Mouse (Mus musculus): ENCODE measurements around the gene Naa16. TPM values are rescaled to one million over a fixed set of nuclear protein-coding genes. Genes with fewer than 3 reads are reported as not detected.

Naa16 gene
- polyA plus RNA-seq, 1 experiment from 2014 or later, result 26.2 TPM

GRCm38 (mm10) chr14:79321881-79322280 lies 68.7 kb downstream of the Naa16 start:
- WGBS, result 92% methylated on average over 5 of the region's 5 CpGs
- no peak overlapping the region for H3K9ac ChIP-seq (replicated peaks)
- H3K36me3 ChIP-seq, result no peaks in the 10 kb centered on the region
- no peaks in the 10 kb centered on the region for H3K9me3 ChIP-seq
- ATAC-seq, result no peak
- no peaks in the 10 kb centered on the region; the same call in 1 of the 2 replicates for H3K4me1 ChIP-seq (replicated peaks)
- H3K27ac ChIP-seq, result no peak overlapping the region
- no peak overlapping the region for H3K4me3 ChIP-seq (replicated peaks)
- no peaks in the 10 kb centered on the region for H3K27me3 ChIP-seq
- no peak overlapping the region for H3K4me2 ChIP-seq (replicated peaks)

DNA sequence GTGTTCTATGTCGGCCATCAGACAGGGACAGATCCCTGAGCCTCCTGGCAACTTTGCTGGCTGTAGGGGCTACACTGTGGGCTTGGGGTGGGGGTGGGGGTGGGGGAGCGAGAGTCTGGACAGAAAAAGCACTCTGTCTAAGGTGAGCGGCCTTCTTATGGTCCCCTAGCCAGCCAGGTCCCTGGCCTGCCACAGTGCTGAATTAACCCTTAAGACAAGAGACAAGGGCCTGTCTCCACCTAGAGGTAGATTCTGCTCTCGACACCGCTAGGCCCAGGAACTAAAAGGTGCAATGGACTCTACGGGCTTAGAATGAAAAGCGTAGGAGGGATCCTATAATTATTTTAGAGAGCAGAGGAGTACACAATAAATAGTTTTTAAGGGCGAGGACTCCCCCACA lies 69.4 kb downstream of the Naa16 start:
- H3K36me3 ChIP-seq, result no peaks in the 10 kb centered on the region
- peak; percentile 83 for ATAC-seq
- H3K9me3 ChIP-seq, result no peaks in the 10 kb centered on the region
- no peak overlapping the region for H3K27ac ChIP-seq
- no peaks in the 10 kb centered on the region; the same call in 1 of the 2 replicates for H3K4me1 ChIP-seq (replicated peaks)
- no peaks in the 10 kb centered on the region for H3K27me3 ChIP-seq
- 24% methylated on average over 8 of the region's 8 CpGs for WGBS
- H3K4me2 ChIP-seq (replicated peaks), result no peak overlapping the region
- no peak overlapping the region for H3K4me3 ChIP-seq (replicated peaks)
- H3K9ac ChIP-seq (replicated peaks), result no peak overlapping the region

DNA sequence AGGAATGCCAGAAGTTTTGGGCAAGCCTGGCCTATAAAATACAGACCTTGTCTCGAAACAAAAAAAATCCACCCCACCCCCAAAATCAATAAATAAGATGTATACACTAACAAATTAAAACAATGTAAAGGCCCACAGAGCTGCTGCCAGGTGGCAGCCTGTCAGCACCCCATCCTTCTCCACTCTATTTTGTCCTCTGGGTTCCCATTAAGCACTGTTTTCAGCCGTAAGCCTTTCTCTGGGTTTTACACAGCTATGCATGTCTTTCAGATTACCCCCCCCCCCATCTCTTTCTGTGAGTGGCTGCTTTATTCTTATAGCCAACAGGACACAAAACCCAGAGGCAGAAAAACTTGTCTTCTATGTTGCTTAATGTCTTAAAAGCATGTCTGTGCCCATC lies 73.0 kb downstream of the Naa16 start:
- no peaks in the 10 kb centered on the region for H3K27me3 ChIP-seq
- 61% methylated on average over 2 of the region's 2 CpGs for WGBS
- no peak for ATAC-seq
- H3K36me3 ChIP-seq, result no peaks in the 10 kb centered on the region
- H3K9me3 ChIP-seq, result no peaks in the 10 kb centered on the region
- no peak overlapping the region for H3K27ac ChIP-seq
- H3K4me2 ChIP-seq (replicated peaks), result no peak overlapping the region
- H3K4me3 ChIP-seq (replicated peaks), result no peak overlapping the region
- H3K9ac ChIP-seq (replicated peaks), result no peak overlapping the region
- H3K4me1 ChIP-seq (replicated peaks), result 0 out of 2 replicates have a peak, but pooled peaks cover 2% of the 10 kb centered on the region

GRCm38 (mm10) chr14:79315877-79316276 lies 74.7 kb downstream of the Naa16 start:
- Histone ChIP-seq H3K4me2 (replicated peaks) (no peak overlapping the region), H3K9me3 (no peaks in the 10 kb centered on the region), H3K36me3 (no peaks in the 10 kb centered on the region), H3K27ac (no peak overlapping the region), H3K27me3 (no peaks in the 10 kb centered on the region), H3K4me3 (replicated peaks) (no peak overlapping the region), H3K9ac (replicated peaks) (no peak overlapping the region), H3K4me1 (replicated peaks) (0 out of 2 replicates have a peak, but pooled peaks cover 2% of the 10 kb centered on the region)
- WGBS, result 71% methylated on average over 7 of the region's 7 CpGs
- ATAC-seq, result no peak

DNA sequence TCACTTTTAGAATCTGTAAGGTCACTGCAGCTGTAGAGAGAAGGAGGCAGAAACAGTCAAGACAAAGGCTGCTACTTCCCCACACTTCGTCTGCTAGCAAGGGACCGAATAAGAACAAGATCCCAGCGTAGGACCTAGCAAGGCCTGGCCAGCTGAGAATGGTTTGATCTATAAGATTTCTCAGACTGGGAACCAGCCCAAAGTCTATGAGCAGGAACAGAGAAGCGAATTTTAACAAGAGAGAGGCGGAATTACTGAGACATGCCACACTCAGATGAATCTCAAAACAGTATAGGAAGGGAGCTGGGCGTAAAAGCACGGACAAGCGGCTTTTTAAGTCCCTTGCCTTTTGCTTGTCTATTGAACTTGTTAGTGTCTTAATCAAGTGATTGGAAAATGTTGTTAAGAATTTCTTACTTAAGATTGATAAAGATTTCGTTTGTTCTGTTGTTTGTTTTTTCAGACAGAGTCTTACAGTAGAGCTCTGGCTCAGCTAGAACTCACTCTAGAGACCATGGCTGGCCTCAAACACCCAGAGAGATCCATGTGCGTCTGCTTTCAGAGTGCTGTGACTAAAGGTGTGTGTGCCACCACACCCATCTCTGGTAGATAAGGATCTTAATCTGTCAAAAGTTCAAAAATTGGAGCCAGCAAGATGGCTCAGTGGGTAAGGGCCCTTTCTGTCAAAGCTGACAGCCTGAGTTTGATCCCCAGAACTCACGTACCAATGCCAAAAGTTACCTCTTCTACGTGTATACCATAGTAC lies 76.2 kb downstream of the Naa16 start:
- Histone ChIP-seq H3K4me3 (replicated peaks) (no peak overlapping the region), H3K27ac (no peak overlapping the region), H3K9me3 (no peaks in the 10 kb centered on the region), H3K27me3 (peaks cover 6% of the 10 kb centered on the region; the same call in 1 of the 2 replicates), H3K4me1 (replicated peaks) (0 out of 2 replicates have a peak, but pooled peaks cover 2% of the 10 kb centered on the region), H3K9ac (replicated peaks) (no peak overlapping the region), H3K36me3 (no peaks in the 10 kb centered on the region), H3K4me2 (replicated peaks) (no peak overlapping the region)
- WGBS, result 81% methylated on average over 12 of the region's 12 CpGs
- no peak for ATAC-seq

DNA sequence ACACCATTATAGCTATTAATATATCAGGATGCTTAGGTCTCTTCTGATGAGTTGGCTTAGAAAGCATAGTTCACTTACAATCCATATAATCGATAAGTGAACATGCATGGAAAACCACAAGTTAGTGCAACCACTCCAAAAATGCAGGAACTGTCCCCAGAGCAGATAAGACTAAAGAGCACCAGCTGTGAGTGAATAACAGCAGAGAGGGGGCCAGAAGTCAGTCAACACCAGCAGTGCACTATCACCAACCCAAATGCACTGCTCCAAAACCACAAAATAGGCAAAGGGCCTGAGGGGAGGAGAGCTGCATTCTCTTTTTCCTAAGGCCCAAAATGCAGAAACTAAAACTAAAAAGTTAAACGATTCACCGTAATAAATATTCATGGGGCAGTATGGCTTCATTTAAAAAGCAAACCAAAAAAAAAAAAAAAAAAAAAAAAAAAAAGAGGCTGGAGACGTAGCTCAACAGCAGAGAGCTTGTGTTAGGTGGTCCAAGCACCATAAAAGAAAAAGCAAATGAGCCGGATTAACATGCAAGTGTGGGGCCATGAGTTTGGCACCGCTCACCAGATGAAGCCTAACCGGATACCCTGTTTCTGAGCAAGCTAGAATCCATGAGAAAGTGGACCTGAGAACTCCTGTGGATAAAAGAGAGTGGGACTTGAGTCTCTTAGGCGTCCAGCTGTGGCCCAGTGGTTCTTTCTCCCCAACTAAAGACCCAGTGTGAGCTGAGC lies 77.0 kb downstream of the Naa16 start:
- ATAC-seq, result no peak
- Histone ChIP-seq H3K27me3 (peaks cover 10% of the 10 kb centered on the region; the same call in 1 of the 2 replicates), H3K4me2 (replicated peaks) (no peak overlapping the region), H3K4me1 (replicated peaks) (peaks cover 4% of the 10 kb centered on the region; the same call in 1 of the 2 replicates), H3K36me3 (no peaks in the 10 kb centered on the region), H3K27ac (no peak overlapping the region), H3K9me3 (no peaks in the 10 kb centered on the region), H3K4me3 (replicated peaks) (no peak overlapping the region), H3K9ac (replicated peaks) (no peak overlapping the region)
- 65% methylated on average over 8 of the region's 8 CpGs for WGBS

DNA sequence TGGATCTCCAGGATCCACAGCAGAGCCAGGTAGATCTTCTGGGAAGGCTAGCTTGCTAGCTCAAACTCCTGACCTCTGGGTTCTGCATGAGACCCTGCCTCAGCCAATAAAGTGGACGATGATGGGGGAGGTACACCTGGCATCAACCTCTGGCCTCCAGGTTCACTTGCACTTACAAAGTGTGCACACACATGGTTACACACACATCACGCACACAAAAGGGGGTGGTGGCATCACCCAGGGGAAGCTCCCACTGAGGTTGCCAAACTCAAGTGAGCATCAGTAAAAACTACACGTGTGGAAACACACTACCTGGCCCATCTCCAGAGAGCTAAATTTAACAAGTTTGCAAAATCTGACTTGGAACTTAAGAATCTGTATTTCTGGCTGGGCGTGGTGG lies 77.9 kb downstream of the Naa16 start:
- Histone ChIP-seq H3K4me1 (replicated peaks) (peaks cover 10% of the 10 kb centered on the region), H3K27me3 (peaks cover 10% of the 10 kb centered on the region; the same call in 1 of the 2 replicates), H3K27ac (no peak overlapping the region), H3K4me2 (replicated peaks) (no peak overlapping the region), H3K9me3 (no peaks in the 10 kb centered on the region), H3K4me3 (replicated peaks) (no peak overlapping the region), H3K36me3 (no peaks in the 10 kb centered on the region), H3K9ac (replicated peaks) (no peak overlapping the region)
- no peak for ATAC-seq
- 84% methylated on average over 4 of the region's 4 CpGs for WGBS

- 58% methylated on average over 4 of the region's 4 CpGs for WGBS
Measured at GRCm38 (mm10) chr14:79311918-79312454, 78.6 kb downstream of the Naa16 start.

DNA sequence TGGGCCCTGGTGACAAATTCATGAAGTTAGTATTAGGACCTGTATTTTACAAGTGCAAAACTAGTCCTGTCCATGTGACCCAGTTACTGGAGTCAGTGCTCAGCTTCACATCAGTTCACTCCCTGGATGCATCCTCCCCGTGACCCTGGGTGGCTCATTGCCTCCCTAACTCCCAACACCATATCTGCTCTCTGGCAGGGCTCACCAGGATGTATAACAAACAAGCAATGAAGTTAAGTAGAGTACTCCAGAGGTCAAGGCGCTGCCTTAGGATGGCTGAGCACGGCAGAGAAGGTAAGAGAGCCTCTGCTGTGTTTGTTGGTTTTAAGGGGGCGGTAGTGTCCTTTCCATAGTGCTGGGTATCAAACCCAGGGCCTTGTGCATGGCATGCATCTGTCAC lies 81.5 kb downstream of the Naa16 start:
- Histone ChIP-seq H3K4me2 (replicated peaks) (no peak overlapping the region), H3K36me3 (no peaks in the 10 kb centered on the region), H3K27me3 (peaks cover 17% of the 10 kb centered on the region), H3K9me3 (no peaks in the 10 kb centered on the region), H3K4me1 (replicated peaks) (peaks cover 10% of the 10 kb centered on the region), H3K4me3 (replicated peaks) (no peak overlapping the region), H3K27ac (no peak overlapping the region), H3K9ac (replicated peaks) (no peak overlapping the region)
- WGBS, result 57% methylated on average over 4 of the region's 4 CpGs
- no peak for ATAC-seq

More at GRCm38 (mm10) chr14:79311918-79312454, 78.6 kb downstream of the Naa16 start:
- Histone ChIP-seq H3K9me3 (no peaks in the 10 kb centered on the region), H3K27me3 (peaks cover 10% of the 10 kb centered on the region; the same call in 1 of the 2 replicates), H3K4me2 (replicated peaks) (no peak overlapping the region), H3K4me3 (replicated peaks) (no peak overlapping the region), H3K36me3 (no peaks in the 10 kb centered on the region), H3K27ac (no peak overlapping the region), H3K4me1 (replicated peaks) (peaks cover 10% of the 10 kb centered on the region), H3K9ac (replicated peaks) (no peak overlapping the region)
- no peak for ATAC-seq

GRCm38 (mm10) chr14:79308364-79308763 lies 82.2 kb downstream of the Naa16 start:
- no peaks in the 10 kb centered on the region for H3K9me3 ChIP-seq
- ATAC-seq, result 0 out of 2 replicates have a peak, but pooled peaks have one; percentile 34
- H3K4me3 ChIP-seq (replicated peaks), result no peak overlapping the region
- no peaks in the 10 kb centered on the region for H3K36me3 ChIP-seq
- no peak overlapping the region for H3K4me2 ChIP-seq (replicated peaks)
- no peak overlapping the region for H3K27ac ChIP-seq
- 4% methylated on average over 4 of the region's 4 CpGs for WGBS
- peaks cover 8% of the 10 kb centered on the region for H3K4me1 ChIP-seq (replicated peaks)
- peaks cover 20% of the 10 kb centered on the region for H3K27me3 ChIP-seq
- H3K9ac ChIP-seq (replicated peaks), result no peak overlapping the region

GRCm38 (mm10) chr14:79307908-79308307 lies 82.7 kb downstream of the Naa16 start:
- Histone ChIP-seq H3K4me2 (replicated peaks) (no peak overlapping the region), H3K9me3 (no peaks in the 10 kb centered on the region), H3K4me1 (replicated peaks) (peaks cover 8% of the 10 kb centered on the region), H3K9ac (replicated peaks) (no peak overlapping the region), H3K27ac (no peak overlapping the region), H3K27me3 (peaks cover 25% of the 10 kb centered on the region), H3K4me3 (replicated peaks) (no peak overlapping the region), H3K36me3 (no peaks in the 10 kb centered on the region)
- 41% methylated on average over 5 of the region's 5 CpGs for WGBS
- no peak for ATAC-seq

DNA sequence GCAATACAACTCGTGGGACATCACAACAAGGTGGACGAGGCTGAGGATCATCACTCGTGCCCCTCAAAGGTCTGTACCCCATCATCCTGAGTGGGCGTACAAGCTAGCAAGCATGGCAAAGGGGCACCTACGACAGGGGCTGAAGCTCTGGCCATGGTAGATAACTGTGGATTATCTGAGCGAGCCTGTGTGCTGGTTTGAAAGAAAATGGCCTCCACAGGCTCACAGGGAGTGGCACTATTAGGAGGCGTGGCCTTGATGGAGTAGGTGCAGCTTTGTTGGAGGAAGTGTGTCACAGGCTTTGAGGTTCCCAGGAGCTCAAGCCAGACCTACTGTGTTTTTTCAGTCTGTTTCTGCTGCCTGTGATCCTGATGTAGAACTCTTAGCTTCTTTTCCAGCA lies 83.4 kb downstream of the Naa16 start:
- ATAC-seq, result no peak
- Histone ChIP-seq H3K4me2 (replicated peaks) (no peak overlapping the region), H3K36me3 (no peaks in the 10 kb centered on the region), H3K4me1 (replicated peaks) (peaks cover 8% of the 10 kb centered on the region), H3K27ac (no peak overlapping the region), H3K27me3 (peaks cover 33% of the 10 kb centered on the region), H3K9me3 (no peaks in the 10 kb centered on the region), H3K4me3 (replicated peaks) (no peak overlapping the region), H3K9ac (replicated peaks) (no peak overlapping the region)
- WGBS, result 89% methylated on average over 7 of the region's 7 CpGs
